Mouse (Mus musculus): ENCODE results near the gene Stat3.

Stat3 gene

GRCm38 (mm10) chr11:100927386-100927785 is 12.0 kb downstream of the Stat3 start:
- no peak for DNase-seq (ENCODE audit: low spot score in 2 of 2)

GRCm38 (mm10) chr11:100924386-100924919 is 14.9 kb downstream of the Stat3 start:
- no peak for DNase-seq (ENCODE audit: low spot score in 2 of 2)

- DNase-seq (ENCODE audit: low spot score in 2 of 2): no peak
Measured at GRCm38 (mm10) chr11:100920887-100921624, 18.3 kb downstream of the Stat3 start.

GRCm38 (mm10) chr11:100918007-100918406 is 21.3 kb downstream of the Stat3 start:
- DNase-seq (ENCODE audit: low spot score in 2 of 2): no peak

GRCm38 (mm10) chr11:100916432-100916971 is 22.8 kb downstream of the Stat3 start:
- DNase-seq (ENCODE audit: low spot score in 2 of 2): no peak

- no peak for DNase-seq (ENCODE audit: low spot score in 2 of 2)
Measured at GRCm38 (mm10) chr11:100915063-100915462, 24.3 kb downstream of the Stat3 start.

- DNase-seq (ENCODE audit: low spot score in 2 of 2): no peak
Measured at GRCm38 (mm10) chr11:100914415-100914814, 24.9 kb downstream of the Stat3 start.

- no peak for DNase-seq (ENCODE audit: low spot score in 2 of 2)
Measured at GRCm38 (mm10) chr11:100912401-100913155, 26.8 kb downstream of the Stat3 start.

GRCm38 (mm10) chr11:100908567-100908966 is 30.8 kb downstream of the Stat3 start:
- no peak for DNase-seq (ENCODE audit: low spot score in 2 of 2)

GRCm38 (mm10) chr11:100908112-100908511 is 31.2 kb downstream of the Stat3 start:
- DNase-seq (ENCODE audit: low spot score in 2 of 2): no peak

GRCm38 (mm10) chr11:100906885-100907284 is 32.5 kb downstream of the Stat3 start:
- DNase-seq (ENCODE audit: low spot score in 2 of 2): no peak

GRCm38 (mm10) chr11:100905929-100906328 is 33.4 kb downstream of the Stat3 start:
- DNase-seq (ENCODE audit: low spot score in 2 of 2): no peak

- no peak for DNase-seq (ENCODE audit: low spot score in 2 of 2)
Measured at GRCm38 (mm10) chr11:100904580-100905351, 34.6 kb downstream of the Stat3 start.

- no peak for DNase-seq (ENCODE audit: low spot score in 2 of 2)
Measured at GRCm38 (mm10) chr11:100898441-100899199, 40.7 kb downstream of the Stat3 start.

GRCm38 (mm10) chr11:100897294-100898231 is 41.8 kb downstream of the Stat3 start:
- DNase-seq (ENCODE audit: low spot score in 2 of 2): no peak

- no peak for DNase-seq (ENCODE audit: low spot score in 2 of 2)
Measured at GRCm38 (mm10) chr11:100896078-100896477, 43.3 kb downstream of the Stat3 start.

GRCm38 (mm10) chr11:100894146-100894918 is 45.0 kb downstream of the Stat3 start:
- DNase-seq (ENCODE audit: low spot score in 2 of 2): no peak

GRCm38 (mm10) chr11:100893482-100893881 is 45.9 kb downstream of the Stat3 start:
- DNase-seq (ENCODE audit: low spot score in 2 of 2): peak; percentile 79 to 90

- DNase-seq (ENCODE audit: low spot score in 2 of 2): no peak
Measured at GRCm38 (mm10) chr11:100892435-100892834, 46.9 kb downstream of the Stat3 start.

Measured in spleen, postnatal 14 days (tissue).